Mouse (Mus musculus) embryonic facial prominence, embryonic 11.5 days (tissue): ENCODE results near the gene Grwd1. TPM values are rescaled to one million over a fixed set of nuclear protein-coding genes. Genes with fewer than 3 reads are reported as not detected.

Experiments used
- ATAC-seq: fragments of 200-750 bp; cut with Nextera tagmentation; replicated peaks from 2 replicates; pipeline ENCODE4 v1.8.0; 2017; ENCODE audit warnings: low read depth; ENCODE audit not compliant: insufficient number of reproducible peaks, low FRiP score, low TSS enrichment
- DNase-seq: peaks from one replicate; pipeline ENCODE4 v3.0.0-alpha.2; 2015; ENCODE audit warnings: low spot score
- H3K27ac ChIP-seq: fragments of 300-500 bp; sonication (generic); replicated peaks from 2 replicates; pipeline ENCODE4 v1.5.1; 2014; ENCODE audit warnings: mild to moderate bottlenecking, low read depth, low read length, control low read depth
- H3K27me3 ChIP-seq: fragments of 300-500 bp; sonication (generic); 2 replicates; pipeline ENCODE4 v1.6.1; 2014; ENCODE audit warnings: mild to moderate bottlenecking, low read length, moderate library complexity, mixed read lengths; ENCODE audit not compliant: control insufficient read depth, insufficient read depth
- H3K36me3 ChIP-seq: fragments of 300-500 bp; sonication (generic); replicated peaks from 2 replicates; pipeline ENCODE4 v1.6.1; 2014; ENCODE audit warnings: low read depth, mild to moderate bottlenecking, low read length, moderate library complexity, mixed read lengths; ENCODE audit not compliant: control insufficient read depth, insufficient read depth
- H3K4me1 ChIP-seq: fragments of 300-500 bp; sonication (generic); 2 replicates; pipeline ENCODE4 v1.6.1; 2014; ENCODE audit warnings: low read length, mixed read lengths; ENCODE audit not compliant: control insufficient read depth, insufficient read depth
- H3K4me2 ChIP-seq: fragments of 300-500 bp; sonication (generic); 2 replicates; pipeline ENCODE4 v1.6.1; 2014; ENCODE audit warnings: low read depth, mild to moderate bottlenecking, control low read depth, low read length, moderate library complexity
- H3K4me3 ChIP-seq: fragments of 300-500 bp; sonication (generic); 2 replicates; pipeline ENCODE4 v1.5.1; 2014; ENCODE audit warnings: low read depth, low read length, control low read depth
- H3K9ac ChIP-seq: fragments of 300-500 bp; sonication (generic); replicated peaks from 2 replicates; pipeline ENCODE4 v1.6.1; 2014; ENCODE audit warnings: mild to moderate bottlenecking, control low read depth, low read length
- H3K9me3 ChIP-seq: fragments of 300-500 bp; sonication (generic); replicated peaks from 2 replicates; pipeline ENCODE4 v1.6.1; 2016; ENCODE audit warnings: mild to moderate bottlenecking, low read length, inconsistent platforms, mixed read lengths; ENCODE audit not compliant: control insufficient read depth
- WGBS: fragments of 180-500 bp; shearing (Covaris S2); extraction: QIAGEN DNeasy Blood & Tissue Kit; methylation state at CpG from one replicate; pipeline ENCODE4 v1.1.7; 2014; 5-methylcytosine and 5-hydroxymethylcytosine counted together
- polyA plus RNA-seq: library from polyadenylated mRNA; unstranded; fragments of >200 nt; fragmentation: Nextera tagmentation; extraction: Ambion mirVana; gene quantifications from 2 replicates; pipeline ENCODE4 v1.2.1, GENCODE M21; 2014

Gene Grwd1
- polyA plus RNA-seq, 1 experiment from 2014 or later, result 78.6 TPM

GRCm38 (mm10) chr7:45869787-45870186, 39.0 kb upstream of the Grwd1 start:
- H3K27me3 ChIP-seq, result peaks cover 34% of the 10 kb centered on the region
- H3K9me3 ChIP-seq, result no peaks in the 10 kb centered on the region
- no peaks in the 10 kb centered on the region for H3K36me3 ChIP-seq
- no peak for ATAC-seq
- H3K4me1 ChIP-seq, result peaks cover 11% of the 10 kb centered on the region
- no peak for DNase-seq
- peak overlapping the region; percentile 28; the same call in 1 of the 2 replicates for H3K9ac ChIP-seq
- 2% methylated on average over 14 of the region's 14 CpGs for WGBS
- H3K4me2 ChIP-seq, result peak overlapping the region; percentile 13
- 0 out of 2 replicates have a peak overlapping the region, but pooled peaks have one; percentile 10 for H3K4me3 ChIP-seq
- no peak overlapping the region for H3K27ac ChIP-seq

- H3K36me3 ChIP-seq, result no peaks in the 10 kb centered on the region
- H3K4me2 ChIP-seq, result no peak overlapping the region; the same call in none of the 2 replicates
- H3K27me3 ChIP-seq, result peaks cover 34% of the 10 kb centered on the region
- ATAC-seq (no peak), DNase-seq (no peak)
- H3K9me3 ChIP-seq, result no peaks in the 10 kb centered on the region
- 14% methylated on average over 8 of the region's 8 CpGs for WGBS
- H3K4me3 ChIP-seq, result no peak overlapping the region
- H3K9ac ChIP-seq, result peak overlapping the region; percentile 28; the same call in 1 of the 2 replicates
- H3K4me1 ChIP-seq, result peaks cover 11% of the 10 kb centered on the region
- H3K27ac ChIP-seq, result no peak overlapping the region
Observed at GRCm38 (mm10) chr7:45869107-45869670, 38.4 kb upstream of the Grwd1 start.

DNA sequence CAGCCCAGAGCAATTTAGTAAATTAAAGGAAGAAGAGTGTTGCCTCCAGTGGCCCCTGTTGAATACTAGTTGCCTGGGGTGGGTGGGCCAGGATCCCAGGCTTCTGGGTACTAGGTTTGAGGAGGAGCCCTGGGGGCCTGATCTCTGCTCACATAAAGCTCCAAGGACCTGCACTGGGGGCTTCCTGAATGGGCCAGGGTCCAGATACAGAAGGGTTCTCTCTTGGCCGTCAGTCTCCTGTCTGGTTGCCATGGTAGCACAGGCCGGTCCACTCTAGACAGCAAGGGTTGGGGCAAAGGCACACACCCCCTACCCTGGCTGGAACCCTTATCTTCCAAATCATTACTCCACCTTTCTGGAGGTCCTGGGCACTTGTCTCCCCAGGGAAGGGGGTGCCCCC, 37.1 kb upstream of the Grwd1 start:
- no peak overlapping the region for H3K4me2 ChIP-seq
- H3K4me3 ChIP-seq, result no peak overlapping the region
- no peak overlapping the region for H3K27ac ChIP-seq
- H3K4me1 ChIP-seq, result peaks cover 11% of the 10 kb centered on the region
- no peaks in the 10 kb centered on the region for H3K36me3 ChIP-seq
- H3K9ac ChIP-seq, result no peak overlapping the region
- DNase-seq (no peak), ATAC-seq (no peak)
- WGBS, result 6% methylated on average over 2 of the region's 2 CpGs
- peaks cover 34% of the 10 kb centered on the region for H3K27me3 ChIP-seq
- no peaks in the 10 kb centered on the region for H3K9me3 ChIP-seq

- WGBS, result under 1% methylated on average over 112 of the region's 117 CpGs
Observed at GRCm38 (mm10) chr7:45865925-45866910, 35.5 kb upstream of the Grwd1 start.

GRCm38 (mm10) chr7:45864435-45864834, 33.7 kb upstream of the Grwd1 start:
- no peak for DNase-seq
- Histone ChIP-seq H3K36me3 (no peaks in the 10 kb centered on the region), H3K9ac (no peak overlapping the region), H3K9me3 (no peaks in the 10 kb centered on the region), H3K4me3 (no peak overlapping the region), H3K4me1 (peaks cover 6% of the 10 kb centered on the region; the same call in 1 of the 2 replicates), H3K4me2 (no peak overlapping the region), H3K27me3 (peaks cover 15% of the 10 kb centered on the region), H3K27ac (no peak overlapping the region)
- 60% methylated on average over 3 of the region's 3 CpGs for WGBS
- no peak for ATAC-seq

More at GRCm38 (mm10) chr7:45865925-45866910, 35.5 kb upstream of the Grwd1 start:
- no peaks in the 10 kb centered on the region for H3K9me3 ChIP-seq
- H3K36me3 ChIP-seq, result no peaks in the 10 kb centered on the region
- H3K4me2 ChIP-seq, result peak overlapping the region; percentile 92
- H3K27me3 ChIP-seq, result peaks cover 31% of the 10 kb centered on the region
- ATAC-seq, result peak; percentile 51
- H3K4me3 ChIP-seq, result peak overlapping the region; percentile 67
- H3K4me1 ChIP-seq, result peaks cover 11% of the 10 kb centered on the region
- H3K9ac ChIP-seq, result peak overlapping the region; percentile 87
- DNase-seq, result peak; percentile 92
- H3K27ac ChIP-seq, result no peak overlapping the region

DNA sequence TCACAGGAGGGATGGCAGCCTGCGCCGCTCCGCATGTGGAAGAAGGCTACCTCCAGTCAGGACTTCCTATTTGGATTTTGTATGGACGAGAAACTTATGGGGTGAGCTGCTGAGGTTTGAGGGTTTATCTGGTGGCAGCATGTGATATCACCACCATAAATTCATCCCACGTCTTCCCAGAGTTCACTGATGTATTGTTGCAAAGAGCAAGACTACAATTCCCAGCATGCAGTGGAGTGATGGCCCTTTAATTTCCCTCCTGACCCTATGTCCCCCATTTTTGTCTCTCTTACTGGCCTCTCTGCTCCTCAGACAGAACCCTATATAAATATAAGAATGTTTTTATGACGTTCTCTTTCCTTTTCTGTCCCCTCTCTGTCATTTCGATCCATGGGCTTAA, 32.1 kb upstream of the Grwd1 start:
- no peak for ATAC-seq
- Histone ChIP-seq H3K27ac (no peak overlapping the region), H3K4me1 (peaks cover 2% of the 10 kb centered on the region; the same call in 1 of the 2 replicates), H3K27me3 (peaks cover 5% of the 10 kb centered on the region), H3K9ac (no peak overlapping the region), H3K4me2 (no peak overlapping the region), H3K36me3 (no peaks in the 10 kb centered on the region), H3K9me3 (no peaks in the 10 kb centered on the region), H3K4me3 (no peak overlapping the region)
- WGBS, result 86% methylated on average over 7 of the region's 7 CpGs
- DNase-seq, result no peak

- no peaks in the 10 kb centered on the region for H3K9me3 ChIP-seq
- no peak overlapping the region for H3K27ac ChIP-seq
- no peaks in the 10 kb centered on the region for H3K4me1 ChIP-seq
- ATAC-seq, result no peak
- H3K36me3 ChIP-seq, result no peaks in the 10 kb centered on the region
- peaks cover 11% of the 10 kb centered on the region for H3K27me3 ChIP-seq
- DNase-seq, result no peak
- no peak overlapping the region for H3K4me2 ChIP-seq
- H3K9ac ChIP-seq, result no peak overlapping the region
- no peak overlapping the region for H3K4me3 ChIP-seq
- WGBS, result 67% methylated on average over 4 of the region's 4 CpGs
Observed at GRCm38 (mm10) chr7:45859008-45859407, 28.3 kb upstream of the Grwd1 start.
